8 mouse cellular contexts compared by ENCODE assay signal in genomic region chr16:72649314-72649713, GRCm38 (mm10).
DNase-seq lines count a peak whose midpoint lies in the region; ATAC-seq and TF ChIP-seq lines count a peak whose summit lies in the region.

No protein-coding gene starts in this region.

- no peak overlapping the region for H3K27ac ChIP-seq in heart, embryonic 12.5 days (ENCODE audit: poor library complexity, severe bottlenecking)
- no peak overlapping the region for H3K27ac ChIP-seq in left cerebral cortex, adult 2 months
- no peak overlapping the region for H3K27ac ChIP-seq in midbrain, embryonic 16.5 days (ENCODE audit: low read length)

- no peak overlapping the region for H3K4me3 ChIP-seq in heart, embryonic 12.5 days
- H3K4me3 ChIP-seq in left cerebral cortex, adult 2 months, result peak overlapping the region; percentile 29
- H3K4me3 ChIP-seq in midbrain, embryonic 16.5 days (ENCODE audit: low read depth, low read length), result no peak overlapping the region

- peak; percentile 82 for ATAC-seq in frontal cortex, adult (ENCODE audit: low TSS enrichment)
- 0 out of 2 replicates have a peak, but pooled peaks have one; percentile 39 for ATAC-seq in heart, embryonic 12.5 days (ENCODE audit: insufficient number of reproducible peaks, low FRiP score)
- no peak for ATAC-seq in midbrain, embryonic 16.5 days
- no peak for ATAC-seq in erythroblast, adult 5-6 weeks (replicated peaks; ENCODE audit: low FRiP score, poor library complexity, severe bottlenecking)

- no peaks in the 10 kb centered on the region for H3K27me3 ChIP-seq in heart, embryonic 12.5 days (replicated peaks)
- H3K27me3 ChIP-seq in midbrain, embryonic 16.5 days (ENCODE audit: control insufficient read depth, insufficient read depth, low read depth, low read length), result no peaks in the 10 kb centered on the region

- peak; percentile 53 for TF ChIP-seq CTCF in left cerebral cortex, adult 2 months (IDR thresholded peaks at IDR 0.05)

- H3K4me2 ChIP-seq in heart, embryonic 12.5 days, result no peak overlapping the region
- H3K4me2 ChIP-seq in midbrain, embryonic 16.5 days (ENCODE audit: low read length), result 0 out of 2 replicates have a peak overlapping the region, but pooled peaks have one; percentile 17

- intact Hi-C loops in left cerebral cortex, adult 2 months (cut with DNase I), result no loop called here

- H3K9ac ChIP-seq in heart, embryonic 12.5 days, result no peak overlapping the region
- no peak overlapping the region for H3K9ac ChIP-seq in midbrain, embryonic 16.5 days (ENCODE audit: low read depth, low read length)

- WGBS in heart, embryonic 12.5 days, result 38% methylated on average over 4 of the region's 4 CpGs
- whole genome bisulfite sequencing in midbrain, embryonic 16.5 days, result 45% methylated on average over 4 of the region's 4 CpGs

- no peaks in the 10 kb centered on the region for H3K9me3 ChIP-seq in heart, embryonic 12.5 days (replicated peaks)
- H3K9me3 ChIP-seq in midbrain, embryonic 16.5 days (replicated peaks; ENCODE audit: control insufficient read depth, low read length, poor library complexity, severe bottlenecking), result no peaks in the 10 kb centered on the region

- H3K4me1 ChIP-seq in heart, embryonic 12.5 days (replicated peaks), result no peaks in the 10 kb centered on the region
- peaks cover 4% of the 10 kb centered on the region; the same call in 1 of the 2 replicates for H3K4me1 ChIP-seq in midbrain, embryonic 16.5 days (ENCODE audit: control insufficient read depth, insufficient read depth, low read length)

- H3K36me3 ChIP-seq in heart, embryonic 12.5 days, result no peaks in the 10 kb centered on the region
- H3K36me3 ChIP-seq in midbrain, embryonic 16.5 days (ENCODE audit: control insufficient read depth, insufficient read depth, low read length), result no peaks in the 10 kb centered on the region

- DNase-seq in frontal cortex, postnatal 10 days (ENCODE audit: low spot score in 2 of 2), result no peak
- DNase-seq in 3T3-L1 (ENCODE audit: low read depth, low spot score), result peak; percentile 2
- DNase-seq in cerebellum, postnatal 10 days, result peak; percentile 78 to 85
- DNase-seq in left cerebral cortex, adult 2 months (ENCODE audit: extremely low spot score in 1 of 2, low spot score in 2 of 2), result peak in 1 of 2 experiments; percentile 20

Comparison
In these comparisons a context has a peak if more than half of its experiments do, and no peak if none do; other contexts are left out.
1. ATAC-seq: peak in frontal cortex, adult (single experiment) and heart, embryonic 12.5 days (single experiment); none in midbrain, embryonic 16.5 days (single experiment) and erythroblast, adult 5-6 weeks (single experiment).
2. DNase-seq: peak in 3T3-L1 (single experiment) and cerebellum, postnatal 10 days (2 of 2); none in frontal cortex, postnatal 10 days (0 of 2).